Mouse (Mus musculus) testis, postnatal 14 days (tissue): ENCODE results near the gene Cabp1.

Experiments used
- DNase-seq: peaks from one replicate; pipeline ENCODE4 v3.0.0; 2021; ENCODE audit warnings: low spot score

Cabp1 gene

DNA sequence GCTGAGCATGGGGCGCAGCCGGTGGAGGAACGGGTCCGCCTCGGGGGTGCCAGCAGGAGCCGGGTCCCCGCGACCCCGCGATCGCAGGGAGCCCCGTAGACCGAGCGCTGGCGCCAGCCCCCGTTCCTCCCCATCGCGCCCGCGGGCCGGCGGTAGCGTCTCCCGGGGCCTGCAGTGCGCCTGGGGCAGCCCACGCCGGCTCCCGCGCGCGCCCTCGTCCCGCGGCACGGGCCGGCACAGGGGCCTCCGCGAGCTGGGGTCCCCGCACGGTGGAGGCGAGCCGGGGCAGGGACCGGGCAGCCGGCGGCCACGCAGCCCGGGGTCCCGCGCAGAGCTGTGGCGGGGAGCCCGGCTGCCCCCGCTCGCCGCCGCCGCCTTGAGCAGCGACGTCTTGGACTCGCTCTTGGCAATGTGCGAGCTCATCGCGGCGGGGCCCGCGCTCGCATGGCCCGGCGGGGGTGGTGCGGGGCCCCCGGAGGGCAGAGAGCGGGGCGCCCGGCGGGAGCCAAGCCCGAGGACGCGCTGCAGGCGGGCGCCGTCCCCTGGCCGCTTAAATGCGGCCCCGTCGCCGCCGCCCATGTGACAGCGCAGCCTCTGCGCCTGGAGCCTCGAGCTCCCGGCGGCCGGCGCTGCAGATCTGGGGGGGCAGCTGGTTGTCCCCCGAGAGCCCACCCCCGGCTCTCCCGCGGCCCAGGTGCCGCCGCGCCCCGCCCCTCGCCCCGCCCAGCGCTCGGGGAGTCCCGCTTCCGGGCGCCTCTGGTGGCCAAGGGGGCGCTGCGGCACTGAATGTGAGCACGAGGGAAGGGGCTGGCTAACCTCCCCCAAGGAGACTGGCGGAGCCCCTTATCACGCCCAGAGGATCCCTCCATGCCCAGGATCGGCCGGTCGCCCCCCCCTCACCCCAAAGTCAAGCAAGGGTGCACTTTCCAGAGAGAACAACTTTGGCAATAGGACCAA, at the start of gene Cabp1:
Gene Cabp1, minus strand, starts transcription at position 713 of the 957 bp plus-strand sequence.
- no peak for DNase-seq

DNA sequence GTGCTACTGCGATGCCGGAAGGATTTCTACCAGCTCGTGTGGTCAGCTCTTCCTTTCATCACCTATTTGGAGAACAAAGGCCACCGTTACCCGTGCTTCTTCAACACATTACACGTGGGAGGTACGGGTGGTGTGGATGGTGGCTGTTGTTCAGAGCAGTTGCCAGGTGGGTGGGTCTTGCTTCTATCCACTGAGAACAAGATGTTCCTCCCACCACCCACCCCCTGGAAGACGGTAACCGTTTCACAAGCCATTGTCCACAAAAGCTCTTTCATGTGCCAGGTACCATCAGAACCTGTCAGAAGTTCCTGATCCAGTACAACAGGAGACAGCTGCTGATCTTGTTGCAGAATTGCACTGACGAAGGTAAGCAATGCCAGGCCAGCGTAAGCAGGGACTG, 46.0 kb upstream of the Cabp1 start:
- DNase-seq: no peak

DNA sequence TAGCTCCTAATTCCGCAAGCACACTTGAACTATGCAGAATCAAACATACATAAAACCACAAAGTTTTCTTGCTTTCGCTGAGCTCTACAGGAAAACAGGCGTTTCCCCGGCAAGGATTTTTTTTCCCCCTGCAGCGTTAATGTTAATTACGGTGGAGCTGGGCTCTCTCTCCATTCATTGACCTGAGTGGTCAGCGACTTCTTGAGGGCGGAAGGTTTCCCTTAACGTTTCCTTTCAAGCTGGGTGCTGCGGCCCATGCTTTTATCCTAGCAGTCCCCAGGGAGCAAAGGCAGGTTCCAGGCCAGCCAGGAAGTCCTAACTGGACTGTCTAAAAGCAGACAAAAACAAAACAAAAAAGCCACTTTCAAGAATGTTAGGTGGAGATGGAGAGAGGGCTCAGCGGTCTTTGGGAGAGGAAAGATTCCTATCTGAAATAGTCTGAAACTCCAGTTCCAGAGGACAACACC, 44.6 kb upstream of the Cabp1 start:
- no peak for DNase-seq

DNA sequence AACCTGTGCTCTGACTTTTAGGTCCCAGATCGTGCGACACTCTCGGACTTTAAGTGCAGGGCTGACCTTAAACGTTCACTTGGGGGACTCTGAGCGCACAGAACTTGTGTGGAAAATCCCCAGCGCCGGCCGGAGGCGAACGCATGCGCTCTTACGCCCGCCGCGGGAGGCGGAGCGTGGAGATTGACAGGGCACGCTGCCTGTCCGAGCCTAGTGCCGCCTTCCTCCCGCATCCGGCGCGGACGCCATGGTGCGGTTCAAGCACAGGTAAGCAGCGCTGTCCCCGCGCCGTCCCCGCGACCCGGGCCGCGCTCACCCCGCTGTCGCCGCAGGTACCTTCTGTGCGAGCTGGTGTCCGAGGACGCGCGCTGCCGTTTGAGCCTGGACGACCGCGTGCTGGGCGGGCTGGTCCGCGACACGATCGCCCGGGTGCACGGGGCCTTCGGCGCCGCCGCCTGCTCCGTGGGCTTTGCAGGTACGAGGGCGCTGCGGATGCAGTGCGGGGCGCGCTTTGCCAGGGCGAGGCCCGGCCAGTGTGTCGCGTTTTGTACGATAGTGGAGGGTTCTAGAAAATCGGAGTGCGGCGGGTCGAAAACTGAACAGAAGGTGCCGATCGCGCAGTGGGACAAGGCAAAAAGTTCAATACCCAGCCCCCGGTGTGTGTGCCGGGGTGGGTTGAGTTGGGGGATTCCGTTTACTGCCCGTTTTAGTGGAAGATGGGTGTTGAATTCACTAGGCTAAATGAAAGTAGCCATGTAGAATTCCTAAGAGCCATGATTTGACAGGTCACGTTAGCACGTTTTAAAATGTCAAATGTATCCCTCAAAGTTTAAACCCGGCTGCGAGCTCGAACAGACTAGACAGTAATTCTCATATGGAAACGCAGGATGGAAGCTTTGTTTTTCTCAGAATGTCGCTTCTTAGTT, 43.9 kb upstream of the Cabp1 start:
- DNase-seq: peak; percentile 92

DNA sequence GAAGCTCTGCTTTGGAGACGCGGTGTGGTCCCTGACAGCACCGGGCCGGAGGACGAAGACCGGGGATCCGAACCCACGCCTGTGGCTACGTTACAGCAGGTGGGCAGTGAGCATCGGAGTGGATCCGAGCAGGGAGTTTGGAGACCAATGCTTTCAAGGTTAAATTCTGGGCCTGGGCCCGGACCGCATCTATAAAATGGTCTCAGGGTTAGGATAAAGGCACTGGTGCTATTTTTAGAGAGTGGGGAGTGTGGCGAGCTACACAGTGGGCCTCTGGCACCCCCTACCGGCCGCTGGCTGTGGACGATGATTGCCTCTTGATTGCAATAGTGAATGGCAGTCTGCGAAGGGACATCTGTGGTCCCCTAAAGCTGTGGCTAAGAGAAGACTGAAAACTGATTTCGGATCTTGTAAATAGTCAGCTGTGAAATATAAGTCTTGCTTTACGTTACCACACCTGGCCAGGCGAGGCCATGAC, 41.6 kb upstream of the Cabp1 start, which contains the start of gene Pop5:
Gene Pop5, plus strand, starts transcription at position 51 of the 478 bp plus-strand sequence.
- DNase-seq: peak; percentile 80

DNA sequence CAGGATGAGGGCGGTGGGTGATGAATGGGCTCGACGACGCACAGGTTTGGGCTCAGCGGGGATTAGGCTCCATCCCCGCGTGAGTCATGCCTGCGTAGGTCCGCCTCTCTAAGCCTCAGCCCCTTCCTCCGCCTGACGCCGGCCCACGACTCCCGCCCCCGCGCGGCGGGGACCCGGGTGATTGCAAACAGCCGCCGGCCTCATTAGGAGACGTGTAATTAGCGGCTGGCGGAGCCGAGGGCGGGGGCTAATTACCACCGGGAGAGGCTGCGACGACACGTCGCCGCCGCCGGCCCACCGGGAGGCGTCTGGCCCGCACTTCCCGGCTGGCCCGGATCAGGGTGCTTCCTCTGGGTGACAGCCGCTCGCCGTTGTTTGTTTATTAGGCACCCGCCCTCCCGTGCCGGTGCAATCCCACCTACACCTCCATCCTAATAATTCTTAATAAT, 41.2 kb upstream of the Cabp1 start:
- peak; percentile 55 for DNase-seq

DNA sequence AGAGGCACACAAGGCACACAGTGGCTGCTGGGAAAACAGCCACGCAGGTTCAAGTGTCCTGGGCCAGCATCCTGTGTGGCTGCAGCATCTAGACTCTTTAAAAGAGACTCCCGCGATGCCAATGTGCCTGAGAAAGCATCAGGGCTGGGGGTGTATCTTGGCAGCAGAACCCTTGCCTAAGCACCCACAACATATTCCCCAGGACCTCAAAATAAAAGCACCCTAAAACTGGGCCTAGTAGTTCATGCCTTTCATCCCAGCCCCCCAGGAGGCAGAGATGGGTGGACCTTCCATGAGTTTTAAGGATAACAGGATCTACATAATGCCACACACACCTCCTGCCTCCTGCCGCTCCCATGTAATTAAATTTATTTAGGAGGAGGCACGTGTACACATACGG, 40.3 kb upstream of the Cabp1 start:
- DNase-seq: no peak

DNA sequence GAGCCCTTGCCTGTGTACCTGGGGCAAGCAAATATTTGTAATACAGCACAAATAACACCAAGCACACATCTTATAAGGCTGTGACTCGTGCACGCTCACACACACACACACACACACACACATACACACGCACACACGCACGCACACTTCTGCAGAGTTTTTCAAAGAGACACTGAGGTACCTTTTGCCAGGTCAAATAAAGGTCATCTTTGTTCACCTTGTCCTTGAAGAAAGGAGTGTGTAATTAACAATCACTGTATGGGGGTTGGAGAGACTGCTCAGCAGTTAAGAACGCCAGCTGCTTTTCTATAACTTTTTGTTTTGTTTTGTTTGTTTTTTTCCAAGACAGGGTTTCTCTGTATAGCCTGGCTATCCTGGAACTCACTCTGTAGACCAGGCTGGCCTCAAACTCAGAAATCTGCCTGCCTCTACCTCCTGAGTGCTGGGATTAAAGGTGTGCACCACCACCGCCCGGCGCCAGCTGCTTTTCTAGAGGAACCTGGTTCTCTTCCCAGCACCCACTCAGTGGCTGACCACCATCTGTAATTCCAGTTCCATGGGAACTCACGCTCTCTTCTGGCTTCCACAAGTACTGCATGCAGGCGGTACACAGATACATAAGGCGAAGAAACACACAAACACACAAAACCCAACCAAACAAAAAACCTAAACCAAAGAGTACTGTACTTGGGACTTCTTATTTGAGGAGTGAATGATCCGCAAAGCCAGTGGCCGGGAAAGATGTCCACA, 39.0 kb upstream of the Cabp1 start:
- DNase-seq: no peak

DNA sequence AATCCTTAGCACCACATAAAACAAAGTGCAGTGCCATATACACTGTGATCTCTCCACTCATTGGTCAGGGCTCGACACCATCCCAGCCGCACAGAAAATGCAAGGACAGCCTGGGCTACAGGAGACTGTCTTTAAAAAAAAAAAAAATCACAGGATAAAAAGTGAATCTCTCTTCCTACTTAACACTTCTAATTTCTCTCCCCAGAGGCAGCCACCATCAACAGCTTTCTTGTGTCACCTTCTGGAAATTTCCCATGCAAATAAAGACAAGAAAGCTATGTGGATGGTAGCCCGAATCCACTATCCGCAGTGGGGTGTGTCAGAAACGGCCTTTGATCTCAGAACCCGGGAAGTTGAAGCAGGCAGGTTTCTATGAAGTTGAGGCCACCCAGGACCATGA, 38.3 kb upstream of the Cabp1 start:
- DNase-seq: no peak

DNA sequence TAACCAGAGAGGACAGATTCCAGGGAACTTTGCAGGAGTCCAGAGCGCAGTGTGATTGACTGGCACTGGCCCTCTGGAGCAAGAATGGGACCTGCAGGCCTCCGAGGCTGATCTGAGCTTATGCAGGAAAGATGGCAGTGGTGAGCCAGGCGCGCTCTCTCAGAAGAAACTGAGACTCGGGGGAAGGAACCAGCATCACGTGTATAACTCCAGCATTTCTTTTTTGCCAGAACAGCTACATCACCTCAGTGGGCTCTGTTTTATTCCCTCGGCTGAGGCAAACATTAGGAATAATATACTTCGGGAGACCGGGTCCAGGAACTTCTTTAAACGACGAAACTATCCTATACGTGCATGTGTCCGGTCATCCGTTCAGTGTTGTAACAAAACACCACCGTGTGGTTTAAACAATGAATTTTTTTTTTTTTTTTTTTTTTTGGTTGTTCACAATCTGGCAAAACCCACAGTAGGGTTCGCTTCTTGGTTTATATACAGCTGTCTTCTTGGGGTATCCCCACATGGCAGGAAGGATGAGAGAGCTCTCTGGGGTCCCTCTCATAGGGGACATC, 37.5 kb upstream of the Cabp1 start:
- no peak for DNase-seq

DNA sequence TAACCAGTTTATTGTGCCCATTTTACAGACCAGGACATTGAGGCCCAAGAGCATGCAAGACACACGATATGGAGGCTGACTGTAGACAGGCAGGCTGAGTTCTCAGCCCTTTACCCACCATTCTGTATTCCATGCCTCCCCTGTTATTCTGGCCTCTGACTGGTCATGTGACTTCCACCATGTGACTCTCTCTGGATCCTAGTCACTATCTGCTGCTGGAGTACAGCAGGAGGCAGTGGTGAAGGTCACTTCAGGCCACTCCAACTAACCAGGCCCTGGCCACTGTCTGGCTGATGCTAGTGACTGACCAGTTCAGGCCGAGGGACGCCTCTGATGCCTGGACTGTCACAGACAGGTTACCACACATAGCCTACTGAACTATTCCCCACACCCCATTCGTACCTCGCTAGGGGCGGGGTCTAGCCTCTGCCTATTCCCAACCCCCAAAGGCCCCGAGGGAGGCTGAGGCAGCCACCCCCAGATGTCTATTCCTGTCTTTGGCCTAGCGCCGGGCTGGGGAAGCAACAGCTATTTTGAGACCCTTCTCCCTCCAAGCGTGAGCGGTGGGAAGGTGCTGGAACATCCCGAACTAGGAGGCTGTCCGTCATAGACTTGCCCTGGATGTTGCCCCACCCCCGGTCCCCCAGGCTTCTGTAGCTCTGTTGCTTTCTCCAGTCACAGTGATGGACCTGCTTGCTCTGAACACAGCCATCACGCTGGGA, 36.8 kb upstream of the Cabp1 start:
- DNase-seq: no peak

DNA sequence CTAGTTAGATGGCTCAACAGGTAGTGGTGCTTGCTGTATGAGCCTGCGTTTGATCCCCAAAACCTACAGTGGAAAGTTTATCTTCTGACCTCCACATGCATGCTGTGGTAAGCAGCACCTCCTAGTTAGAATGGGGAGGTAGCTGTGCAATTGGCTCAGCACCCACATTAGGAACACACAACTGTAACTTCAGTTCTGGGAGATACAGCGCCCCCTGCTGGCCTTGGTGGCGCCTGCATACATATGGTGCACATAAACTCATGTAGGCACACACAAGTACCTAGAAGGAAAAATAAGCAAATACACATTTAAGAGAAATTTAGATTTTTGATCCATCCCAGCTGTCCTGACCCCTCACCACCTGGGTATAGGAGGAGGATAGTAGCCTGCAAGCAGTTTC, 28.3 kb upstream of the Cabp1 start:
- no peak for DNase-seq

DNA sequence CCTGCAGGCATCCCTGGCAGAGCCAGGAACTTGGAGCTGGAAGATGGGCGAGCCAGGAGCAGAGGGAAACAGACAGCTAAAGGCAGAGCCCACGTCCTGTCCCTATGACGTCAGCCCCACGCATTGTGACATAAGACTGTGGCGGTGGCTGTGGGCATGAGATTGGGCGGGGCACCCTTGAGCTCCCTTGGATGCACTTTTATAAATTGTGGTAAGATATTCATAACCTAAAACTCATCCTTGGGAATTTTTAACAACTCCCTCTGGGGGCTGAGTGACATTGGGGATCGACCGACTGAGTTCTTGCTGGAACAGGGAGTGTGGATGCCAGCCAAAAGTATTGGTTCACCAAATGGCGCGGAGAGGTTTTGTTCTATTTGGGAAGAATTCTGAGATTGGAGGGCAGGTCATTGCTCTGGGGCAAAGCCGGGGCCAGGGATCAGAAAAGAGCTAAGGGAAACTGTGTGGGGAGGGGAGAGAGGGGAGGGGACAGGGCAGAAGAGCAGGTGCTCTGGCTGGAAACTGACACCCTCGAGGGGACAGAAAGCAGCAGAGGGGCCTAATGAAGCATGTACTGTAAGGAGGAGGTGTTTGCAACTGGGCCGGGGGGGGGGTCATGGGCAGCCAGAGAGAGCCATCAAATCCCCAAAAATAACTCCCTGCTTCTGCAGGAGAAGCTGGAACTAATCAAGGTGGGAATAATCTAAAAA, 26.9 kb upstream of the Cabp1 start:
- no peak for DNase-seq

DNA sequence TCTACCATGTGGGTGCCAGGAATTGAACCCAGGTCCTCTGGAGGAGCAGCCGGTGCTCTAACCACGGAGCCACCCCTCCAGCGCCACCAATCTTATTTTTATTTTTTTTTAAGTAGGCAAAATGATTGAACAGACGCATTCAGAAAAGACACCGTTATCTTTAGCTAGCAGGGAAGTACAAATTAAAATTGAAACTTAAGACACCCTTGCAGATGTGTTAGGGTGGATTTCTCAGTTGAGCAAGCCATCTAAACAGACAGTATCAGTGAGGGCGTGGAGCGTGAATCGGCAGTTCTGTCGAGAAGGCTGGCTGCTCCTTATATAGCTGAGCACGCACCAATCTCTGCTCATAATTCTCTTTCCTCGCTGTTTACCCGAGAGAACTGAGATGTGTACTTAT, 23.8 kb upstream of the Cabp1 start:
- no peak for DNase-seq

DNA sequence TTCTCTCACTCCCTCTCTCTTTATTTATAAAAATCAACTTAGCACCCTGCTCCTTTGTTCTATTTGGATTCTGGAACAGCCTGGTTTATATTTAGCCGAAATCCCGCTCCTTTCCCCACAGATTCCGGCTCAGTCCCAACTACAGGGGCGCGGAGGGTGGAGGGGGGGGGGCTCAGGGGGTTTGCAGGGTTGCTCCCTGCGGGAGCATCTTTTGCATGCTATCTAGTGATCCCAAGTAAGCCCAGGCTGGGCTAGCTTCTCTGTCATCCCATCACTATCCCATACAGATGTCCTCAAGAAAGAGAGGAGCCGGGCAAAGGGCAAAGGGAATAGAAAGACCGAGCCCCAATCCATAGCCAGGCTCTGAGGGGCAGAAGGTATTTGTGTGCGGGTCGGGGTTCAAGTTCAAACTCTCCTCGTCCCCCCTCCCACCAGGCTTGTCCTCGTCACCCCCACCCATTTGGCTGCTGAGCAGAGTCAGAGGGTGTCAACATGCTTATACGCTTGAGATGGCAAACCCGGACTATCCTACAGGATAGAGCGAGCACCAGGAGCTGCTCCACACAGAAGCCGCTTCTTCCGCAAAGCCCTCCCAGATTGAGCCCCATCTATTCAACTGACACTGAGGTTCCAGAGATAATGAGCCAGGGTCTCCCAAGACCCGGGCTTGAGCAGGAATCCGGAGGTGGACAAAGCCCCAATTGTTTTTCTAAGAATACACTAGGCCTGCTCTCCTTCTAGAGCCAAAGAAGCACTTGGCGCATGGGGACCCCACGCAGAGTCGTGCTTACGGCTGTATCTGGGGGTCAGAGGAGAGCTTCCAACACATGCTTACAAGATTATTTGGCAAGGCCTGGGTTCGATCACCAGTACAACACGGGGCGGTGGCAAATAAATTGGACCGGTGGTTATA, 21.3 kb upstream of the Cabp1 start:
- DNase-seq: no peak

DNA sequence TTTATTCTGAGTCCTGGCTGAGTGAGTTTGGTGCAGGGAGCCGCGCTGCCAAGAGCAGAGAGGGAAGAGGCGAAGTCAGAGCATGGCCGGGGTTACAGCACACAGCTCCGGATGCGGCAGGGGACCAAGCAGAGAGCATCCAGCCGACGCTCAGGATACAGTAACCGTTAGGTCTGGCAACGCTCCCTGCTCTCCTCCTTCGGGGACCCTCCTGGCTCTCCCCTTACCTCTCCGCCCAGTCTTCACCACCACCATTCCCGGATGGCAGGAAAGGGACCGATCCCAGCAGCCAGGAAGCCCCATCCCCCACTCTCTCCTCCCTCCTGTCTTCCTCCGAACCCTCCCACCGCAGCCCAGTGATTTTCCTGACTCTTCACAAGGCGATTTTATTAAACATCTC, 20.7 kb upstream of the Cabp1 start:
- DNase-seq: no peak

DNA sequence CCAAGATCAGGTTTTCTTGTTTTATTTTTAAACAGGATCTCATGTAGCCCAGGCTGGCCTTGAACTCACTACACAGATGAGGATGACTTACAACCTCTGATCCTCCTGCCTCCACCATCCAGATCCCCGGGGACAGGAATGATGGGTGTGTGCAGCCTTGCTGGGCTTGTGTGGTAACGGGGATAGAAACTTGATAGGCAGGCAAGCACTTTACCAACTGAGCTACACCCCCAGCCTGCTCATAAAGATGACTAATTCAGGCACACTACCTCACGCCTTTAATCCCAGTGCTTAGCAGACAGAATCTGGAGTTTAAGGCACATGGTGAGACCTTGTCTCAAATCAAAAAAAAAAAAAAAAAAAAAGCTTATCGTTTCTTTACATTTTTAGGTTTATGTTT, 18.7 kb upstream of the Cabp1 start:
- DNase-seq: no peak

DNA sequence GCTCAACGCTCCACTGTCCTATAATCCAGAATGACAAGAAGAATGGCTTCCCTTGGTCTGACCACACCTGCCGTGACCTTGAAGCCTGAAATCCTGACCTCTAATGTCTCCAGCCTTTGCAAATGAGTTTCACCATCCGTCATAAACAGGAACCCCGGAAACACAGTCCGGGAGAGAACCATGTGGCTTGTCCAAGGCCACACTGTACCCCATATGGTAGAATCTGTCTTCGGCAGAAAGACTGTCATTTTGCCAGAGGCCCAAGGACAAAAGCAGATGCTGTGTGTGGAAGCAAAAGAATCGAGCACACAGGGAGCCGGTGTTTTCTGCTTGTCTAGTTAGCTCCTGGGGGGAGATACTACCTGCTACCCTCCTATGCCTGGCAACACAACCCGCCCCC, 18.3 kb upstream of the Cabp1 start:
- DNase-seq: no peak

DNA sequence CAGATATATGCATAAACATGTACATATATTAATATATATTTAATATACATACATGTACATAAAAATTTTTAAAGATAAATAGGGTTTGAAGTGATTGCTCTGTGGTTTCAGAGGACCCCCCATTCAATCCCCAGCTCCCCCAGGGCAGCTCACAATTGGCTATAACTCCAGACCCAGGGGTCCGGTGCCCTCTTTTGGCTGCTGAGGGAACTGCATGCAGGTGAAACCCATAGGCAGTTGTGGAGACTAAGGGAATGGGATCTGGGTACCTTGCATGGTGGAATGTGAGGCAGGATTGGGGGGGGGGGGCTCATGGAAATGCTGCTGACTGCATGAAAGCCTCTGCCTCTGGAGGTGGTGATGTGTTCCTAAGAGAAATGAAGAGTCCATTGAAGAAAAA, 16.2 kb upstream of the Cabp1 start:
- no peak for DNase-seq
